Mouse (Mus musculus): Measurements from ENCODE around the gene Stat5b.

The Stat5b gene

GRCm38 (mm10) chr11:100770646-100771408 lies 79.7 kb downstream of the Stat5b start, which contains the start of gene Ghdc:
TSS of gene Ghdc (minus strand) at chr11:100770957.
- peak; percentile 88 for DNase-seq (ENCODE audit: low read depth, low spot score)

DNA sequence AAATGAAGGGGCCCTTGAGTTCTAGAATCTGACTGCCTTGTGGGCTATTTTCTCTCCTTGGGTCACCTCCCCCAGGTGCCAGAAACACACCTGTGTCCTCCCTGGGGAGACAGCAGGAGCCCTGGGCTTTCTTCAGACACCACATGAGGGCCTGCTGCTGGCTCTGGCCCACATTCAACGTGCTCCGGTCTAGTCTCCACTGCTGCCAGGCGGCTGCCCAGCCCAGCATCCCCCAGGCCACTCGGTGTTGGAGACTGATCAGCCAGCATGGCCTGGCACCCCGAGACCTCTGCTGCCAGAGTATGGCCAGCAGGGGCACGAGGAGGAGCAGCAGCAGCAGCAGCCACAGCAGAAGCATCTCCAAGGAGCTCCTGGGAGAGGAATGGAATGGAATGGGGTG lies 80.5 kb downstream of the Stat5b start:
- no peak for DNase-seq (ENCODE audit: low read depth, low spot score)

DNA sequence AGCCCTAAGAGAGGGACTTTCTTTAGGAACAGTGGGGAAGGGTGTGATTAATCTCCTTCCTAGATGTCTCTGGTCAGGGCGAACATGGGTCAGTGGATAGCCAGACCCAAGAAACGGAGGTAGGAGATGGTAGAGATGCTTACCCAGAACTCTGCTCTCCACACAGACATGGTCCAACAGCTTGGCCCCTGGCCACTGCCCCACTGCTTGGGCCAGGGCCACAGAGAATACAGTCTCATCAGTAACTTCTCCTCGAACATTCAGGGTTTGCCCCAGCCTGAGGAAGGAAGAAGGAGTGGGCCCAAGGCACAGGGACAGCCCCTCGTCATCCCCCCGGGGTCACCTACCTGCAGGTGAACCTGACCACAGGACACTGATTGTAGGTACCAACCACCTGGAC lies 82.7 kb downstream of the Stat5b start:
- no peak for DNase-seq (ENCODE audit: low read depth, low spot score)

DNA sequence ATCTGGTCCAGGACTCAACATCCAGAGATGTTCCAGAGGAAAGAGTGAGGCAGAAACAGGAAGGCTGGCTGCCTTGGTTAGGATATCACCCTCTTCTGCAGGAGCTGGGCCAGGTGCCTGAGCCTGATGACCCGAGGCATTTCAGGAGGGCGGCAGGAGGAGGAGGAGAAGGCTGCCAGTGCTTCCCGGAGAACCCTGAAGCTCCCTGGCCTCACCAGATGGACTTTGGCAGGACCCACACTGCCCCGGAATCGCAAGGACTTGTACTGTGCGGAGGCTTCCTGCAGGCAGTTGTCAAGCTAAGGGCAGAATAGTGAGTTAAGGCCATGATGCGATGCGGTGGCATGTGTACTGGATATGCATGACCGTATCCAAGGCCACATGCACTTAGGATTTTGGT lies 83.8 kb downstream of the Stat5b start:
- DNase-seq (ENCODE audit: low read depth, low spot score), result no peak

DNA sequence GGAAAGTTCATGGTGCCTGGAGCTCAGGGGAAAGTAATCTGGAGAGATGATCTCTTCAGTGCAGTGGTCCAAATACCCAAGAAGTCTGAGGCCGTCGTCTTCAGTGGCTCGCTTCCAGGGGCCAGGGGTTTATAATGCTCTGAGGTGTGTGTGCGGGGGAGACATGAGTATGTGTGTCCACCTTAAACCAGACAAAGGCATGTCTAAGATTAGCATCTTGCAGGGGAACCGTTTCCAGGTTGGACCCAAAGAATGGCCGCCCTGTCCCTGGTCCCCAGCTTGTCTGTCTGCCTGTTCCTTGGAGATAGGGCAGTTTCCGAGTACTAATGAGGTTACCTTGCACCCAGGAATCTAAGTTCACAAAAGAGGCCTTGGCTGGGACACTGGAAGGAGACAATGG lies 87.7 kb downstream of the Stat5b start, which contains the start of gene Hcrt:
TSS of gene Hcrt (minus strand) at position 101 of the 400 bp plus-strand sequence.
- DNase-seq (ENCODE audit: low read depth, low spot score), result no peak

- DNase-seq (ENCODE audit: low read depth, low spot score), result peak; percentile 92
Observed at GRCm38 (mm10) chr11:100761547-100762045, 88.9 kb downstream of the Stat5b start.

DNA sequence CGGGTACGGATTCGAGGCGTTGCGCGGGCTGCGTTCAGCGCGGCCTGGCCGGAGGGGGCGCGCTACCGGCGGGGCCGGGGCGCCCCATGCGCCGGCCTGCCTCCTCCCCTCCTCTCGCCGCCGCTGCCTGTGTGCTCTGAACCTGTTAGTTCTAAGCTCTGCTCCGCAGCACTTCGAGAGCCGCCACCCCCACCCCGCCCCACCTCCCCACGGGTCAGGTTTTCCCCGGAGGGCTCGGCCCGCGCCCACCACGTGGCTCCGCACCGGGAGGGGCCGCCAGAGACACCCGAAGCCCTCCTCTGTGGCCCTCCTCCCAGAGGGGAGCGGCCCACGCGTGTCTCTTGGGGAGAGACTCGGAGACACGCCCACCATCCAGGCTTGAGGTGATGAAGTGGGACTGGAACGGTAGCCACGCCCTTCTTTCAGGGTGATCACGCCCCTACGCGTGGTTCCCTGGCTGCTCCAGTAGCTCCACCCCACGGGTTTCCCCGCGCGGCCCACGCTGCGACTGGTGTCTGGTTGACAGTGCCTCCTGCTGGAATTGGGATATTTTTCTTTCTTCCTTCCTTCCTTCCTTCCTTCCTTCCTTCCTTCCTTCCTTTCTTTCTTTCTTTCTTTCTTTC lies 90.8 kb downstream of the Stat5b start, which contains the start of gene Kcnh4:
TSS of gene Kcnh4 (minus strand) at position 332 of the 623 bp plus-strand sequence.
- DNase-seq (ENCODE audit: low read depth, low spot score), result peak; percentile 96

GRCm38 (mm10) chr11:100758707-100759610 lies 91.6 kb downstream of the Stat5b start:
- DNase-seq (ENCODE audit: low read depth, low spot score), result peak; percentile 54

- DNase-seq (ENCODE audit: low read depth, low spot score), result no peak
Observed at GRCm38 (mm10) chr11:100757566-100757965, 93.0 kb downstream of the Stat5b start.

DNA sequence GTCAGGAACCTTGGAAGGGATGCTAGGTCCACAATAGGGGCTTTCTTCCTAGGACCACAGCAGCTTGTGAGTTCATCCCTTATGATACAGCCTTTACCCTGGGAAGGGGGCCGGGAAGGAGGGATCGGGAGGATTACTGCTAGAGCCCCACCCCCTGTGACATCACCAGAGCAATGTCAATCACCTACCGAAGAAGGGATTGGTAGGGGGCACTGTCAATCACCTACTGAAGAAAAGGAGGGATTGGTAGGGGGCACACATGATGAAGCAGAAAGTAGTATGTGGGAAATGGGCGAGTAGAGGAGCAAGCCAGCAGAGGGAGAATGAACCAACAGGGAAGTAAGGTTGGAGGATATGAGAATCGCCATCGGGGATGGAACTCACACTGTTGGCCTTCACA lies 94.0 kb downstream of the Stat5b start:
- DNase-seq (ENCODE audit: low read depth, low spot score), result no peak

DNA sequence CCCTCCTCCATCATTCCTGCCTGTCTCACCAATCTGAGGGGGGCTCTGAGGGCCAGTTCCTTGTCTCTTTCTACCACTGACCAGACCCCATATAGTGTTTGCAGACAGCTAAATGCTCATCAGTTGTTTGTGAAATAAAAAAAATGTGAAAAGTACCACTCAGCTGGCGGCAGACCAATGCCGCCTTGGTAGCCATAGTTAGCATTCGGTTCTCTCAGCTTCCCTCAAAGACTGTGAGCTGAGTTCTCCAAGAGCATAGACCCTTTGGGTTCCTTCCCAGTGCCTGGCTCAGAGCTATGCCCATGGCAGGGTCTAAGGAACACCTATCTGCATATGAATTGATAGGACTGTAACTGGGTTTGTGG lies 95.8 kb downstream of the Stat5b start:
- peak; percentile 72 for DNase-seq (ENCODE audit: low read depth, low spot score)

- peak; percentile 84 for DNase-seq (ENCODE audit: low read depth, low spot score)
Observed at GRCm38 (mm10) chr11:100754021-100754692, 96.4 kb downstream of the Stat5b start.

DNA sequence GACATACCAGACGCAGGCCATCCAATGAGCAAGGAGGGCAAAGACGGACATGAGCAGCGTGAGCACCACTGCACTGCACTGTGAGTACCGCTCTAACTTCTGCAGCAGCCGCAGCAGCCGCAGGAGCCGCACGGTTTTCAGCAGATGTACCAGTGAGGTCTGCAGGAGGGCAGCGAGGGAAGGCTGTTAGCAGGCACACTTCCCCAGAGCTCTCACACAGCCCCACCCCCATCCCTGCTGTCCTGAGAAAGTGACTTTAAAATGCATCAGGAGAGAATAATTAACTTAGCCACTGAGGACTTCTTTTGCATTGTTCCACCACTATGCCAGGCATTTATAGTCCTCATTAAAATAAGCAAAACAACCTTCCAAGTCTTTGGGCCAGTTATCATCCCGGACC lies 98.2 kb downstream of the Stat5b start:
- DNase-seq (ENCODE audit: low read depth, low spot score), result peak; percentile 54

DNA sequence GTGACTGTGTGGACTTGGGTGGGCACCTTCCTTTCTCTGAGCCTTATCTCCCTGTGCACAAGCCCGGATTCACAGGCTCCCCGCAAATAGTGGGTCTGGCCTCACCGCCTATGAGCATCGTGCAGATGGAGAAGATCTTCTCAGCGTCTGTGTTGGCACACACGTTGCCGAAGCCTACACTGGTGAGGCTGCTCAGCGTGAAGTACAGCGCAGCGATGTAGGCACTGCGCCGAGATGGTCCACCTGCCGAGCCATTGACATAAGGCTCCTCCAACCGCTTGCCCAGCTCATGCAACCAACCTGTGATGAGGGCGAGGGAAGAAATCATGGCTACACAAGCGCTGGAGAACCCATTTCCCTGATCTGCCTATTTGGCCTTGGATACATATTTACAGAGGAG lies 100.4 kb downstream of the Stat5b start:
- DNase-seq (ENCODE audit: low read depth, low spot score), result peak; percentile 69

DNA sequence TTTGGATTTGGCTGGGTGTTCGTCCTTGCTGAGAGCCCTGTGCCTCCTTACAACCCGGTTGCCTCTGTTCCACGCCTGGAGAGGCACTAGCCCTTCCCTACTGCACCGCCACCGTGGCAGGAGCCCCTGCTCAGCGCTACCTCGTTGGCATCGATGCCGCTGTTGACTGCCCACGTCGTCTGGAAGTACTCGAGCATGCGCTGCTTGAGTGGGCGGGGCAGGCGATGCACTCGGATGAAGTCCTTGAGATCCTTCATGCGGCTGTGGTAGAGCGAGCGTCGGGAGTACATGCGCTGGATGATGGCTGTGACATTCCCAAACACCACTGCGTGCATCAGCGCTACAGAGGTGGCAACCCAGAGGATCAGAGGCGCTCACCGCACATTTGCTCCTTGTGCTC lies 101.1 kb downstream of the Stat5b start:
- peak; percentile 80 for DNase-seq (ENCODE audit: low read depth, low spot score)

- DNase-seq (ENCODE audit: low read depth, low spot score), result peak; percentile 85
Observed at GRCm38 (mm10) chr11:100748620-100749019, 101.9 kb downstream of the Stat5b start.

GRCm38 (mm10) chr11:100747114-100747513 lies 103.4 kb downstream of the Stat5b start:
- no peak for DNase-seq (ENCODE audit: low read depth, low spot score)

- no peak for DNase-seq (ENCODE audit: low read depth, low spot score)
Observed at GRCm38 (mm10) chr11:100746546-100746945, 104.0 kb downstream of the Stat5b start.

DNA sequence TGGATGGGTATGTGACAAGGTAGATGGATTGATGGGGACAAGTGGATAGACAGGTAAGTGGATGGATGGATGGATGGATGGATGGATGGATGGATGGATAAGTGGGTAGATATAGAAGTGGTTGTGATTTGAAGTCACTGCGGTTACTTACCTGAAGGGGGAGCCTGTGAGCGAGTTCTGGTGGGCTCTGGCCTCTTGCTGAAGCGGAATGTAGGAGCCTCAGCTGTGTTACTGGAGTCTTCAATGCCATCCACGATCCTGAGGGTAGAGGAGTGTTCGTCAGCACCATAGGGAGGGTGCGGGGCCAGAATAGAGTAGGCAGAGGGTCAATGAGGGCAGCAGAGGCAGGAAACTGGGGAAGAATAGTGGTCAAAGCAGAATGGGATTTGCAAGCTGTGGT lies 105.4 kb downstream of the Stat5b start:
- DNase-seq (ENCODE audit: low read depth, low spot score), result peak; percentile 84

GRCm38 (mm10) chr11:100741348-100741747 lies 109.2 kb downstream of the Stat5b start:
- DNase-seq (ENCODE audit: low read depth, low spot score), result no peak

DNA sequence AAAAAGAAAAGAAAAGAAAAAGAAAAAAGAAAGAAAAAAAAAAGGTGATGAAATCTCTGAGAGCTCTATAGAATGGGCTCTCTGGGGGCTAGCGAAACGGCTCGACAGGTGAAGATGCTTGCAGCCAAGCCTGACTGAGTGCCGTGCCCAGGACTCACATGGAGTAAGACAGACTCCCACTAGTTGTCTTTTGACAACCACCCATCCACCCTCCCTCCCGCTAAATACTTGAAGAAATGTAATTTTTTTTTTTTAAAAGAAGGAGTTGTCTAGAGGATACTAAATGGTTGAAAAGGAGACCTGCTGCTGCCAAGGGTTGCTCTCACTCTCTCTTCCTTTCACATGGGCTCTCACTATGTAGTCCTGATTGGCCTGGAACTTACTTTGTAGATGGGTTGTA lies 111.8 kb downstream of the Stat5b start:
- no peak for DNase-seq (ENCODE audit: low read depth, low spot score)

Data from brain, adult 2 months (tissue).